Mouse (Mus musculus) testis, adult 2 months (tissue): Measurements from ENCODE around the gene Opcml. TPM values are rescaled to one million over a fixed set of nuclear protein-coding genes. Genes with fewer than 3 reads are reported as not detected.

Experiments
- H3K27ac ChIP-seq: fragments of 200-500 bp; 2 replicates; pipeline ENCODE4 v1.5.1; 2012; ENCODE audit warnings: low read depth, low read length; ENCODE audit not compliant: control insufficient read depth, insufficient read depth
- H3K27me3 ChIP-seq: fragments of 200-500 bp; 2 replicates; pipeline ENCODE4 v1.6.1; 2012; ENCODE audit warnings: mild to moderate bottlenecking, low read length, moderate library complexity; ENCODE audit not compliant: control insufficient read depth, insufficient read depth
- H3K36me3 ChIP-seq: fragments of 200-500 bp; 2 replicates; pipeline ENCODE4 v1.6.1; 2012; ENCODE audit warnings: mild to moderate bottlenecking, low read length; ENCODE audit not compliant: control insufficient read depth, insufficient read depth
- H3K4me1 ChIP-seq: fragments of 200-500 bp; 2 replicates; pipeline ENCODE4 v1.6.1; 2012; ENCODE audit warnings: low read length; ENCODE audit not compliant: control insufficient read depth, insufficient read depth
- H3K4me3 ChIP-seq: fragments of 200-500 bp; 2 replicates; pipeline ENCODE4 v1.5.1; 2012; ENCODE audit warnings: low read depth, mild to moderate bottlenecking, low read length, moderate library complexity, mixed read lengths; ENCODE audit not compliant: control insufficient read depth
- CTCF ChIP-seq: fragments of 200-500 bp; IDR thresholded peaks from 2 replicates; pipeline ENCODE4 v1.5.1; 2012; ENCODE audit warnings: low read depth, mild to moderate bottlenecking, inconsistent platforms, low read length, moderate library complexity; ENCODE audit not compliant: control insufficient read depth, insufficient read depth, insufficient replicate concordance
- POLR2A ChIP-seq: fragments of 200-500 bp; IDR thresholded peaks from 2 replicates; pipeline ENCODE4 v1.6.1; 2012; ENCODE audit warnings: low read depth, mild to moderate bottlenecking, inconsistent platforms, low read length, moderate library complexity; ENCODE audit not compliant: control insufficient read depth
- polyA plus RNA-seq: library from polyadenylated mRNA; depleted of rRNA; stranded (reverse); fragments of >200 nt; gene quantifications from 2 replicates; pipeline ENCODE4 v1.2.3, GENCODE M21; 2012

Gene Opcml
- polyA plus RNA-seq, 1 experiment = 0.62 TPM

GRCm38 (mm10) chr9:28822060-28822459 is 1031.5 kb downstream of the Opcml start:
- no peaks in the 10 kb centered on the region for H3K36me3 ChIP-seq
- no peak overlapping the region for H3K27ac ChIP-seq
- TF ChIP-seq CTCF = no peak
- no peak for TF ChIP-seq POLR2A
- no peak overlapping the region for H3K4me3 ChIP-seq
- H3K27me3 ChIP-seq = no peaks in the 10 kb centered on the region
- no peaks in the 10 kb centered on the region for H3K4me1 ChIP-seq

- H3K27me3 ChIP-seq = no peaks in the 10 kb centered on the region
- TF ChIP-seq CTCF (no peak), POLR2A (no peak)
- H3K36me3 ChIP-seq = no peaks in the 10 kb centered on the region
- H3K27ac ChIP-seq = no peak overlapping the region
- no peaks in the 10 kb centered on the region for H3K4me1 ChIP-seq
- H3K4me3 ChIP-seq = no peak overlapping the region
Measured at GRCm38 (mm10) chr9:28822466-28822865, 1031.9 kb downstream of the Opcml start.

GRCm38 (mm10) chr9:28825821-28826220 is 1035.2 kb downstream of the Opcml start:
- no peak overlapping the region for H3K4me3 ChIP-seq
- TF ChIP-seq CTCF (no peak), POLR2A (no peak)

DNA sequence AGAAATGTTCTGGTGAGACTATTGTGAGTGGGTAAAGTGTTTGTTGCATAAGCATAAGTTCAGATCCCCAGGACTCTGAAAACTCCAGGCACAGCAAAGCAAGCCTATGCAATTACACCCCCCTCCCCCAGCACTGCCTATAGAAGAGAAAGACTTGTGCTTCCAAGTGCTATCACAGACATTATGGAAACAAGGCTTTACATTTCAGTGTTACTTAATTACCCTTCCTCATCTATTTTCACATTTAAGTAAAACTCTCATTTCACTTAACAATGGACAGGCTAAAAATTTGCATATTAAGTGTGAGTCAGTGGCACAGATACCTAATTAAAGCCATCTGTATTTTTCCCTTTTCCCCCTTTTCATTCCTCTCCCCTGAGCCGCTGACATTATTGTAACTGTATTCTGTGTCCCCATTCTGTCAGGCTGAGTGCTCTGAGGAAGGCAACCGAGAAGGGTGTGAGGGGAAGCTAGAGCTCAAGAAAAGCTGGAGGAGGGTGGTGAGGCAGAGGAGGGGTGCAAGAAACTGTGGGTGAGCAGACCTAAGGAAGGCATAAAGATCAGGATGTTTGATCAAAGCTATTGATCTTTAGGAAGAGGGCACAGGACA is 1055.5 kb downstream of the Opcml start:
- TF ChIP-seq POLR2A (no peak), CTCF (no peak)
- Histone ChIP-seq H3K27me3 (no peaks in the 10 kb centered on the region), H3K4me3 (no peak overlapping the region), H3K36me3 (no peaks in the 10 kb centered on the region), H3K4me1 (no peaks in the 10 kb centered on the region), H3K27ac (no peak overlapping the region)

More at GRCm38 (mm10) chr9:28825821-28826220, 1035.2 kb downstream of the Opcml start:
- no peaks in the 10 kb centered on the region for H3K4me1 ChIP-seq
- H3K36me3 ChIP-seq = no peaks in the 10 kb centered on the region
- no peak overlapping the region for H3K27ac ChIP-seq
- H3K27me3 ChIP-seq = no peaks in the 10 kb centered on the region

- TF ChIP-seq CTCF (no peak), POLR2A (no peak)
- H3K27ac ChIP-seq = no peak overlapping the region
- H3K27me3 ChIP-seq = no peaks in the 10 kb centered on the region
- no peaks in the 10 kb centered on the region for H3K36me3 ChIP-seq
- no peak overlapping the region for H3K4me3 ChIP-seq
- H3K4me1 ChIP-seq = no peaks in the 10 kb centered on the region
Measured at GRCm38 (mm10) chr9:28855826-28856225, 1065.3 kb downstream of the Opcml start.

GRCm38 (mm10) chr9:28861983-28862382 is 1071.4 kb downstream of the Opcml start:
- TF ChIP-seq CTCF (no peak), POLR2A (no peak)

GRCm38 (mm10) chr9:28867256-28867655 is 1076.7 kb downstream of the Opcml start:
- Histone ChIP-seq H3K4me1 (no peaks in the 10 kb centered on the region), H3K27me3 (no peaks in the 10 kb centered on the region), H3K36me3 (no peaks in the 10 kb centered on the region), H3K4me3 (no peak overlapping the region), H3K27ac (no peak overlapping the region)
- TF ChIP-seq CTCF = no peak
- no peak for TF ChIP-seq POLR2A

More at GRCm38 (mm10) chr9:28861983-28862382, 1071.4 kb downstream of the Opcml start:
- Histone ChIP-seq H3K4me3 (no peak overlapping the region), H3K27me3 (no peaks in the 10 kb centered on the region), H3K36me3 (no peaks in the 10 kb centered on the region), H3K27ac (no peak overlapping the region), H3K4me1 (no peaks in the 10 kb centered on the region)

GRCm38 (mm10) chr9:28870478-28870877 is 1079.9 kb downstream of the Opcml start:
- TF ChIP-seq CTCF = no peak
- no peak for TF ChIP-seq POLR2A
- H3K27me3 ChIP-seq = no peaks in the 10 kb centered on the region
- no peaks in the 10 kb centered on the region for H3K36me3 ChIP-seq
- no peak overlapping the region for H3K4me3 ChIP-seq
- H3K27ac ChIP-seq = no peak overlapping the region
- no peaks in the 10 kb centered on the region for H3K4me1 ChIP-seq

GRCm38 (mm10) chr9:28882566-28882965 is 1092.0 kb downstream of the Opcml start:
- Histone ChIP-seq H3K4me3 (no peak overlapping the region), H3K27ac (no peak overlapping the region), H3K4me1 (no peaks in the 10 kb centered on the region), H3K36me3 (no peaks in the 10 kb centered on the region), H3K27me3 (no peaks in the 10 kb centered on the region)
- TF ChIP-seq POLR2A = no peak
- no peak for TF ChIP-seq CTCF
